Mouse (Mus musculus): ENCODE data around the gene Etl4. TPM values are rescaled to one million over a fixed set of nuclear protein-coding genes. Genes with fewer than 3 reads are reported as not detected.

The Etl4 gene
- polyA plus RNA-seq, 2 experiments = 2.2 to 2.3 TPM

- H3K27ac ChIP-seq = no peak overlapping the region
- WGBS (ENCODE audit: insufficient replicate concordance) = 63% methylated on average over 2 of the region's 2 CpGs
- H3K4me1 ChIP-seq (replicated peaks; ENCODE audit: control insufficient read depth in 2 of 2, insufficient read depth in 2 of 2, low read length in 1 of 2) = 0 out of 4 replicates have a peak, but pooled peaks cover 0 to 3% of the 10 kb centered on the region in 2 experiments
- H3K9ac ChIP-seq (replicated peaks) = no peak overlapping the region
- no peaks in the 10 kb centered on the region for H3K27me3 ChIP-seq (ENCODE audit: control insufficient read depth, insufficient read depth, low read length)
- H3K4me3 ChIP-seq (ENCODE audit: insufficient read depth in 1 of 2, low read depth in 2 of 2, low read length in 2 of 2) = no peak overlapping the region
- no peak for DNase-seq (ENCODE audit: low read depth in 3 of 3, low spot score in 3 of 3)
- no peak overlapping the region for H3K4me2 ChIP-seq (ENCODE audit: low read depth)
- no peaks in the 10 kb centered on the region for H3K36me3 ChIP-seq (replicated peaks; ENCODE audit: control insufficient read depth, insufficient read depth, low read depth)
- H3K9me3 ChIP-seq (ENCODE audit: control insufficient read depth, low read length) = no peaks in the 10 kb centered on the region
- ATAC-seq (ENCODE audit: insufficient read depth) = no peak
- TF ChIP-seq EP300 (IDR thresholded peaks at IDR 0.05; ENCODE audit: low read depth) = no peak
- no peak for TF ChIP-seq CTCF (IDR thresholded peaks at IDR 0.05; ENCODE audit: low read depth)
Measured at GRCm38 (mm10) chr2:20587913-20588312, 678.3 kb downstream of the Etl4 start.

- ATAC-seq (ENCODE audit: insufficient read depth) = no peak
- H3K27ac ChIP-seq = no peak overlapping the region
- TF ChIP-seq CTCF (IDR thresholded peaks at IDR 0.05; ENCODE audit: low read depth) (no peak), EP300 (IDR thresholded peaks at IDR 0.05; ENCODE audit: low read depth) (no peak)
- DNase-seq (ENCODE audit: low read depth in 3 of 3, low spot score in 3 of 3) = no peak
- 0 out of 4 replicates have a peak, but pooled peaks cover 0 to 2% of the 10 kb centered on the region in 2 experiments for H3K4me1 ChIP-seq (replicated peaks; ENCODE audit: control insufficient read depth in 2 of 2, insufficient read depth in 2 of 2, low read length in 1 of 2)
- no peak overlapping the region for H3K4me2 ChIP-seq (ENCODE audit: low read depth)
- H3K27me3 ChIP-seq (ENCODE audit: control insufficient read depth, insufficient read depth, low read length) = no peaks in the 10 kb centered on the region
- no peaks in the 10 kb centered on the region for H3K36me3 ChIP-seq (replicated peaks; ENCODE audit: control insufficient read depth, insufficient read depth, low read depth)
- no peak overlapping the region for H3K4me3 ChIP-seq (ENCODE audit: insufficient read depth in 1 of 2, low read depth in 2 of 2, low read length in 2 of 2)
- no peaks in the 10 kb centered on the region for H3K9me3 ChIP-seq (ENCODE audit: control insufficient read depth, low read length)
- no peak overlapping the region for H3K9ac ChIP-seq (replicated peaks)
Measured at GRCm38 (mm10) chr2:20588631-20589030, 679.1 kb downstream of the Etl4 start.

DNA sequence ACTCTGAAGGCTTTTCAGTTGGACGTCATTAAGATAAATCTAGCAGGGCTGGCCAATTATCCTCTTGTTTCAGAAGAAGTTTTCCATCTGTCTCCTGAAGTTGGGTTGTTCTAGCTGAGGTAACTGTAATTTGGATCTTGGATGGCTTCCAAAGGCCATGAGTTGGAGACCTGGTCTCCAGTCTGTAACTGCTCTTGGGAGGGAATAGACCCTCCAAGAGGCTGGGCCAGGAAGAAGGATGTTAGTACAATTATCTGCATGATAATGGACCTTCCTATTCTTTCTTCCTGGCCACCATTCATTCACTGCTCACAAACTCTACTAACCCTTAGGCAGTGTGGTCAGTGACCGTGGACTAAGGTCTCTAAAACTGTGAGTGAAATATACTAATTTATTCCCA, 684.5 kb downstream of the Etl4 start:
- no peak overlapping the region for H3K4me2 ChIP-seq (ENCODE audit: low read depth)
- H3K27ac ChIP-seq = no peak overlapping the region
- DNase-seq (ENCODE audit: low read depth in 3 of 3, low spot score in 3 of 3) = no peak
- TF ChIP-seq CTCF (IDR thresholded peaks at IDR 0.05; ENCODE audit: low read depth) (no peak), EP300 (IDR thresholded peaks at IDR 0.05; ENCODE audit: low read depth) (no peak)
- no peak overlapping the region for H3K9ac ChIP-seq (replicated peaks)
- H3K9me3 ChIP-seq (ENCODE audit: control insufficient read depth, low read length) = no peaks in the 10 kb centered on the region
- no peak overlapping the region for H3K4me3 ChIP-seq (ENCODE audit: insufficient read depth in 1 of 2, low read depth in 2 of 2, low read length in 2 of 2)
- H3K27me3 ChIP-seq (ENCODE audit: control insufficient read depth, insufficient read depth, low read length) = no peaks in the 10 kb centered on the region
- 52% methylated on average over 2 of the region's 2 CpGs for WGBS (ENCODE audit: insufficient replicate concordance)
- no peaks in the 10 kb centered on the region for H3K4me1 ChIP-seq (replicated peaks; ENCODE audit: control insufficient read depth in 2 of 2, insufficient read depth in 2 of 2, low read length in 1 of 2)
- no peak for ATAC-seq (ENCODE audit: insufficient read depth)
- H3K36me3 ChIP-seq (replicated peaks; ENCODE audit: control insufficient read depth, insufficient read depth, low read depth) = no peaks in the 10 kb centered on the region

DNA sequence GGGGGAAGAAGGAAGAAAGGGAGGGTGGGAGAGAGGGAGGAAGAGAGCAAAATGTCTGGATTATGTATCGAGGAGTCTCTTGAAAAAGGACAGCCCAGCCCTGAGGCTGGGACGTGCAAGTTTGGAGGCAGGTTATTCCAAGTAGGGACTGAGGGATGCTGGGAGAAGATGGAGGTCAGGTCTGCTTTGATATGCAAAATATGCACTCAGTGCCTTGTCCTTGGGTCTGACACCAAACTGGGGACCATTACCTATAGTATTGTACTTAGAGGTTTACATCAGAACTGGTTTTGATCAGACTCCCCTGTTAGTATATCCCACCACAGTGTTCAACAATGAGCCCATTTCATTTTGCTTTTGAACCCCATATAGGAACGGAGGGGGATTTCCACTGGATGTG, 685.4 kb downstream of the Etl4 start:
- 52% methylated on average over 3 of the region's 3 CpGs for WGBS (ENCODE audit: insufficient replicate concordance)
- no peaks in the 10 kb centered on the region for H3K36me3 ChIP-seq (replicated peaks; ENCODE audit: control insufficient read depth, insufficient read depth, low read depth)
- H3K4me2 ChIP-seq (ENCODE audit: low read depth) = no peak overlapping the region
- no peaks in the 10 kb centered on the region for H3K4me1 ChIP-seq (replicated peaks; ENCODE audit: control insufficient read depth in 2 of 2, insufficient read depth in 2 of 2, low read length in 1 of 2)
- no peak for ATAC-seq (ENCODE audit: insufficient read depth)
- H3K27ac ChIP-seq = no peak overlapping the region
- H3K9ac ChIP-seq (replicated peaks) = no peak overlapping the region
- TF ChIP-seq EP300 (IDR thresholded peaks at IDR 0.05; ENCODE audit: low read depth) = no peak
- no peak for TF ChIP-seq CTCF (IDR thresholded peaks at IDR 0.05; ENCODE audit: low read depth)
- DNase-seq (ENCODE audit: low read depth in 3 of 3, low spot score in 3 of 3) = no peak
- no peaks in the 10 kb centered on the region for H3K27me3 ChIP-seq (ENCODE audit: control insufficient read depth, insufficient read depth, low read length)
- no peaks in the 10 kb centered on the region for H3K9me3 ChIP-seq (ENCODE audit: control insufficient read depth, low read length)
- H3K4me3 ChIP-seq (ENCODE audit: insufficient read depth in 1 of 2, low read depth in 2 of 2, low read length in 2 of 2) = no peak overlapping the region

DNA sequence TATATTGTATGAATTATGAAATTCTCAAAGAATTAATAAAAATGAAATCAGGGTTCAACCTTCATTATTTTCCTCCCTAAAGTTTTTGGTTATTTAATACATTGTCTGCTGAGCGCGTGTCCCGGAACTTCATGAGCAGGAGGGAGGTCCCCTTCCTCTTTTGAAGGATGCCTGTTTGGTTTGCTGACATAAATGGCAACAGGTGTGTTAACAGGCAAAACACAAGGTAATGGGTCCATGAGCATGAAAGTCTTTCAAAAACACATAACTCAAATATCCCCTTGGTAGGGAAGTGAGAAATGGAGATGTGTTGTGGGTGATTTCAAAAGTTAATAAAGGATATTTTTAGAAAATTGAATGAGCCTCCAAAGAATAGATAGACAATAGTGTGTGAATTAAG, 687.0 kb downstream of the Etl4 start:
- H3K4me2 ChIP-seq (ENCODE audit: low read depth) = no peak overlapping the region
- no peak overlapping the region for H3K9ac ChIP-seq (replicated peaks)
- no peak overlapping the region for H3K27ac ChIP-seq
- no peaks in the 10 kb centered on the region for H3K9me3 ChIP-seq (ENCODE audit: control insufficient read depth, low read length)
- no peaks in the 10 kb centered on the region for H3K27me3 ChIP-seq (ENCODE audit: control insufficient read depth, insufficient read depth, low read length)
- H3K36me3 ChIP-seq (replicated peaks; ENCODE audit: control insufficient read depth, insufficient read depth, low read depth) = no peaks in the 10 kb centered on the region
- H3K4me3 ChIP-seq (ENCODE audit: insufficient read depth in 1 of 2, low read depth in 2 of 2, low read length in 2 of 2) = no peak overlapping the region
- no peaks in the 10 kb centered on the region for H3K4me1 ChIP-seq (replicated peaks; ENCODE audit: control insufficient read depth in 2 of 2, insufficient read depth in 2 of 2, low read length in 1 of 2)
- TF ChIP-seq EP300 (IDR thresholded peaks at IDR 0.05; ENCODE audit: low read depth) = no peak
- TF ChIP-seq CTCF (IDR thresholded peaks at IDR 0.05; ENCODE audit: low read depth) = no peak
- DNase-seq (ENCODE audit: low read depth in 3 of 3, low spot score in 3 of 3) = no peak
- no peak for ATAC-seq (ENCODE audit: insufficient read depth)
- 80% methylated on average over 3 of the region's 3 CpGs for WGBS (ENCODE audit: insufficient replicate concordance)

Data from liver, embryonic 14.5 days (tissue).